Mouse (Mus musculus) brain, embryonic 14.5 days (tissue): Measurements from ENCODE around the gene Tnfaip1.

ENCODE experiments used
- CTCF ChIP-seq: fragments of 200-500 bp; IDR thresholded peaks from 2 replicates; pipeline ENCODE4 v1.5.1; 2012; ENCODE audit warnings: inconsistent platforms, mild to moderate bottlenecking, moderate library complexity, borderline replicate concordance; ENCODE audit not compliant: insufficient read depth, insufficient read length; ENCODE audit errors: extremely low read depth
- POLR2A ChIP-seq: fragments of 200-500 bp; IDR thresholded peaks from 2 replicates; pipeline ENCODE4 v1.6.1; 2012; ENCODE audit warnings: mild to moderate bottlenecking, inconsistent platforms, borderline replicate concordance; ENCODE audit not compliant: poor library complexity, insufficient read depth, insufficient read length, severe bottlenecking; ENCODE audit errors: extremely low read depth

DNA sequence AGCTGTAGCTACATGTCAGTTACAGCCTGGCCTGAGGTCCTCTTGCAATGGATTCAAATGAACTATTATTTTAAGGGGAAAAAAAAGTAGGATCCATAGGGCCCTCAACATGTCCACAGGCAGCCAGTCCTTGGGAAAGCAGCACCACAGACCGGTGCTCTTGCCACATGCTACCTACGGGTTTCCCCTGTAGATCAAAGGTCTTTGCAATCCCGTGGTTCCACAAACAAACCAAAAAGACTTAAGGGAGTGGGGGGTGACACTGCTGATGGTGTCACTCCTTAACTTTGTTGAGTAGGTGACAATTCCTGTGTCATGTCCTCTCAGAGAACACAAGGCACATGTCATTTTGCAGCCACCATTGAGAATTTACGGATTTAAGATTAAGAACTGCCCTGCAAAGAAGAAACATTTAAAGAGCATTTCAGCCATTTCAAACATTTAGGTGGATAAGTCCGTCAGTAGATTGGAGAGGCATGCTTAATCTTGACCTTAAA lies 13.4 kb upstream of the Tnfaip1 start:
- TF ChIP-seq CTCF (no peak), POLR2A (no peak)
